Mouse (Mus musculus) lung, postnatal 0 days (tissue): ENCODE results near the gene Adam12.

Source experiments
- CTCF ChIP-seq: IDR thresholded peaks from 2 replicates; pipeline ENCODE4 v1.5.1; 2016; ENCODE audit warnings: antibody characterized with exemption, mild to moderate bottlenecking
- EP300 ChIP-seq: IDR thresholded peaks from 2 replicates; pipeline ENCODE4 v1.6.1; 2016; ENCODE audit warnings: antibody characterized with exemption, mild to moderate bottlenecking, control low read depth

DNA sequence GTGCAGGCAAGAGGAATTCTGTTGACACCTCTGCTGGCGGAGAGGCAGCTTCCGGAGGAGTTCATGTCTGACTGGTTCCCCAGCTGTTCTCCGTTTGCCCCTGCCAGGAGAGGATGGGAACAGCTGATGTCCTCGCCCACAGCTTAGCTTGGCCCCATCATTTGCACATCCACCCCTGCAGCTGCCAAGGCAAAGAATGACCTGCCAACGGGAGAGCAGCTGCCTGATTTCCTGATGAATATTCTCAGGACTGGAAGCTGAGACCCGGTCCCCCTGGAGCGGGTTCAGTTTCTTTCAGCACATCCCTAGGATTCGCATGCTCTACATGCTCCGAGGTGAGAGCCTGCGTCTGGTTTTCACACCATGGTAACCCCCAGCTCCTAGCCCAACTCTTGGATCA, 24.0 kb downstream of the Adam12 start:
- no peak for TF ChIP-seq CTCF
- no peak for TF ChIP-seq EP300
